Mouse (Mus musculus) heart, embryonic 10.5 days (tissue): ENCODE measurements around the gene Pde9a. TPM values are rescaled to one million over a fixed set of nuclear protein-coding genes. Genes with fewer than 3 reads are reported as not detected.

Source experiments
- DNase-seq: peaks from one replicate; pipeline ENCODE4 v3.0.0-alpha.2; 2017; ENCODE audit warnings: low spot score
- H3K27ac ChIP-seq: fragments of 300-500 bp; sonication (generic); 2 replicates; pipeline ENCODE4 v1.5.1; 2016; ENCODE audit warnings: mild to moderate bottlenecking
- H3K27me3 ChIP-seq: fragments of 300-500 bp; sonication (generic); 2 replicates; pipeline ENCODE4 v1.6.1; 2016; ENCODE audit warnings: mild to moderate bottlenecking; ENCODE audit not compliant: poor library complexity, insufficient read depth, severe bottlenecking
- H3K36me3 ChIP-seq: fragments of 300-500 bp; sonication (generic); 2 replicates; pipeline ENCODE4 v1.6.1; 2016; ENCODE audit warnings: mild to moderate bottlenecking, moderate library complexity
- H3K4me1 ChIP-seq: fragments of 300-500 bp; sonication (generic); 2 replicates; pipeline ENCODE4 v1.6.1; 2016; ENCODE audit warnings: mild to moderate bottlenecking
- H3K4me3 ChIP-seq: fragments of 300-500 bp; sonication (generic); 2 replicates; pipeline ENCODE4 v1.5.1; 2016; ENCODE audit warnings: mild to moderate bottlenecking, moderate library complexity
- H3K9me3 ChIP-seq: fragments of 300-500 bp; sonication (generic); 2 replicates; pipeline ENCODE4 v1.6.1; 2016; ENCODE audit warnings: mild to moderate bottlenecking, moderate library complexity
- WGBS: fragments of 180-500 bp; shearing (Covaris S2); methylation state at CpG from one replicate; pipeline ENCODE4 v1.1.7; 2016; 5-methylcytosine and 5-hydroxymethylcytosine counted together
- polyA plus RNA-seq: library from polyadenylated mRNA; unstranded; fragments of >200 nt; fragmentation: Nextera tagmentation; extraction: Ambion mirVana; gene quantifications from 2 replicates; pipeline ENCODE4 v1.2.1, GENCODE M21; 2016

Pde9a gene
- polyA plus RNA-seq, 1 experiment from 2014 or later, result 14.4 TPM

DNA sequence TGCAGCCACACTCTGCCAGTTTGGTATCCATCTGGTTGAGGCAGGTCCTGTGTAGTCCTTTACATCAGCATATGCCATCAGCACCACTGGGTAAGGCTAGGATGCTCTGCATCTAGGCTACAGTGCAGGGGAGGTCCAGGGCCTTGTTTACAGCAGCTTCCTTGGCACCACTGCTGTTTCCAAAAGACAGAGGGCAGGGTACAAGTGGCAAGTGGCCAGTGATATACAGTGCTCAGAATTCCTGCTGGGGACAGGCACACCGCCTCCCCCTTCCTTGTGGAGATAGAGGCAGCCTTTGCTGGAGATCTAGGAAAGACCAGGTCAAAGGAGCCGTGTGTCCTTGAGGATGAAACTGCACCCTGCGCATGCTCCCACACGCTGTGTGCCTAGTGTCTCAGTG is 38.3 kb downstream of the Pde9a start:
- H3K27me3 ChIP-seq, result 0 out of 2 replicates have a peak, but pooled peaks cover 6% of the 10 kb centered on the region
- peaks cover 47% of the 10 kb centered on the region for H3K4me1 ChIP-seq
- no peak overlapping the region for H3K4me3 ChIP-seq
- H3K9me3 ChIP-seq, result no peaks in the 10 kb centered on the region; the same call in 1 of the 2 replicates
- H3K27ac ChIP-seq, result peak overlapping the region; percentile 60; the same call in 1 of the 2 replicates
- no peak for DNase-seq
- WGBS, result 64% methylated on average over 4 of the region's 4 CpGs
- peaks cover under 1% of the 10 kb centered on the region; the same call in 1 of the 2 replicates for H3K36me3 ChIP-seq

DNA sequence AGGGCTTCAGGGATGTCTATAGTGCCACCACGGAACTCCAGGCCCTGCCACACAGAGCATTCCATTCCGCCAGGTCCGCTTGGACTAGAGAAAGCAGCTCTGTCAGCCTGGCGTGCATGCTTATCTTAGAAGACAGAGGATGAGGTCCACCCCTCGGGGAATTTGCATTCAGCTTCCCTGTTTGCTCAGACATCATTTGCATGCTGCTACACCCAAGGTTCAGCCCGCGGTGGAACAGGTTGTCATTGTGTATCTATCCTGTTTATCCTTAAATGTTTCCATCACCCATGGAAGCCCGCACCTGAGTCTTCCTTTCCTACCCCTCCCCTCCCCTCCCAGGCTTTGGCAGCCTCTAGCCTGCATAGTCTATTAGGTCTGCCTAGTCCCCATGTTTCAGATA is 38.8 kb downstream of the Pde9a start:
- Histone ChIP-seq H3K27me3 (0 out of 2 replicates have a peak, but pooled peaks cover 6% of the 10 kb centered on the region), H3K4me1 (peaks cover 43% of the 10 kb centered on the region), H3K36me3 (peaks cover 4% of the 10 kb centered on the region; the same call in 1 of the 2 replicates), H3K27ac (peak overlapping the region; percentile 60; the same call in 1 of the 2 replicates), H3K4me3 (no peak overlapping the region), H3K9me3 (no peaks in the 10 kb centered on the region; the same call in 1 of the 2 replicates)
- 35% methylated on average over 8 of the region's 8 CpGs for WGBS
- no peak for DNase-seq

DNA sequence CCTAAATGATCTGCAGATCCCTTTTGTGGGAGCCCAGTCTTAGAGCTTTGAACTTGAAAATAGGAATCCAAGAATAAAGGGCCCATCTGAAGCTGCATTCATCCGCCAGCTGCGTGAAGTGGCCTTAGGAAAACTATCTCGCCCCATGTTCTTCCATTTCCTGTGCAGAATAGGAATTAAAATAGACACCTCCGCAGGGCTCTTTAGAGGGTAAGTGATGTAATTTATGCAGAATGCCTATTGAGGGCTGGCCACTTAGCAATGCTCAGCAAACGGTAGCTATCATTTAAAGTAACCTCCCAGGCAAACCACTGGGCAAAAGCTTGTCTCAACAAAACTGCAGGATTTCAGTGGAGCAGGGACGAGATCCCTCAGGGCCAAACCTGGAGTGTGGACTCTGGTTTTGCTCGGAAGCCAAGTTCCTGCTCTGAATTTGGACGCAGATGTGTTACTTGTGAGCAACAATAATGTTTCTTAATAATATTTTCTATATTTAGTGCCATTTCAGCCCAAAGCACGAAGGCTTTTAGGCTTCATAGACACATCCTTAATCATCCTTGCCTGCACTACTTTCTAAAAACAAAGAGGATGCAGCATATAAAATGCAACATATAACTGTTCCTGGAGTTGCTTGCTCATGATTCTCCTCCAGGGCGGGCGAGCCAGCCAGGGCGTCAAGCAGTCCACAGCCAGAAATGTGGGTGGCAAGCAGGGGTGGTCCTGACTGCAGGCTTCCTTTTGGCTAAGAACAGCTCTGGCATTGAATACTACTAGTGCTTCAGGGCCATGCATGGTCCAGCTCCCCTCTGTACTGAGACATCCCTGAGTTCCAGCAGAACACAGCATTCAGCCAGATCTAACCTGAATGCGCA is 40.1 kb downstream of the Pde9a start:
- 73% methylated on average over 13 of the region's 13 CpGs for WGBS
- Histone ChIP-seq H3K27ac (no peak overlapping the region), H3K4me1 (peaks cover 30% of the 10 kb centered on the region), H3K4me3 (no peak overlapping the region), H3K27me3 (0 out of 2 replicates have a peak, but pooled peaks cover 6% of the 10 kb centered on the region), H3K9me3 (no peaks in the 10 kb centered on the region; the same call in 1 of the 2 replicates), H3K36me3 (peaks cover 10% of the 10 kb centered on the region; the same call in 1 of the 2 replicates)
- DNase-seq, result no peak

DNA sequence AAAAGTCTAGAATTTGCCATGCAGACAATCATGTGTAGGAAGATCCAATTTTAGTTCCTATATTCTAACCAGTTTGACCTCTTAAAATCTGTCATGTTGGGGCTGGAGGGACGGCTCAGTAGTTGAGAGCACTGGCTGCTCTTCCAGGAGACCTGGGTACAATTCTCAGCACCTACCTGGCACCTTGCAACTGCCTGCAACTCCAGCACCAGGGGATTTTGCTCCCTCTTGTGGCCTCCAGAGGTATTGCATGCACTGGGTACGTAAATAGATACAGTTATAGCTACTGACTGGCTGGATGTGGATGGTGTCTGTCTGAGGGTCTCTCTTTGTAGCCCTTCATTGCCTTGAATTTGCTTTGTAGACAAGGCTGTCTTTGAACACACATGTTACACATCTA is 43.4 kb downstream of the Pde9a start:
- peaks cover 34% of the 10 kb centered on the region for H3K4me1 ChIP-seq
- 86% methylated on average over 2 of the region's 2 CpGs for WGBS
- no peaks in the 10 kb centered on the region; the same call in 1 of the 2 replicates for H3K9me3 ChIP-seq

DNA sequence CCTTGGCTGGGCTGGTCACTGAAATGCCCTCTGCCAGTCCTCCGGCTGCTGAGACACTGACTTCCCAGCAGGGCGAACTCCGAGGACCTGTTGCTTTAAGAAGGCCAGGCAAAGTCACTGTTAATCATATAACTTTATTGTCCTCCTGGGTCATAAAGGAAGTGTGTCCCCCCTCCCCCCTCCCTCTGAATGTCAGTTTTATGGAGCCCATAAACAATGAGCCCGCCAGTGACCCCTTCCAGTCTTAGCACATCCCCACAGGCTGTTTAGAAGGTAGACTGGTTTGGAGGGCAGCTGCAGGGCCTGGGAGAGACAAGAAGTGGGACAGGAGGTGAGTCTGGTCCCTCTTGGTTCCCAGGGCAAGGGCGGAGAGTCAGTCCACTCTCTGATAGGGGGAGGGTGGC is 46.9 kb downstream of the Pde9a start:
- H3K27me3 ChIP-seq, result peaks cover 17% of the 10 kb centered on the region
- H3K4me3 ChIP-seq, result no peak overlapping the region
- DNase-seq, result no peak
- H3K4me1 ChIP-seq, result peaks cover 29% of the 10 kb centered on the region
- no peak overlapping the region for H3K27ac ChIP-seq
- H3K36me3 ChIP-seq, result peaks cover 10% of the 10 kb centered on the region; the same call in 1 of the 2 replicates
- no peaks in the 10 kb centered on the region; the same call in 1 of the 2 replicates for H3K9me3 ChIP-seq
- 67% methylated on average over 5 of the region's 5 CpGs for WGBS

More for the DNA sequence above, 43.4 kb downstream of the Pde9a start:
- peaks cover 17% of the 10 kb centered on the region for H3K27me3 ChIP-seq
- no peak overlapping the region for H3K27ac ChIP-seq
- H3K4me3 ChIP-seq, result no peak overlapping the region
- H3K36me3 ChIP-seq, result peaks cover 10% of the 10 kb centered on the region; the same call in 1 of the 2 replicates
- no peak for DNase-seq

DNA sequence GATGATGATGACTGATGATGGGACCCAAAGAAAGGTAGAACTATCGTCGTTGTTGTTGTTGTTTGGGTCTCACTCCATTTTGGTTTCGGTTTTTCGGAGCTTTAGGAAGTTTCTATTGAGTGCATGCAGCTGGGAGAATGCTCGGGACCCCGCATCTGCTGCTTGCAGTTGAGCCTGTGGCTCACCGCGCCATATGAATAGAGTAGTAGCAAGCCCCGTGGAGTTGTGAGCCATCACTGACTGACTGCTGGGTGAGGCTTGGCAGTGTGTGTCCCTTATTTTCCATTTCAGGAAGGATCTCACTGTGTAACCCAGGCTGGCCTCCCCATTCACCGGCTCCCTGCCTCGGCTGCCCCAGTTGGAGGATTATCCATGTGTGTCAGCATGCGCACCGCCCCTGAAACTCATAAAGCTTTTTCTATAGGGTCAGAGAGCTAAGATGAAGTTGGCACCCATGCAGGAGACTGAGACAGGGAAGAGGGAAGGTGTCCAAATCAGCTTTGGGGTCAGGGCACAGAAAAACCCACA is 47.5 kb downstream of the Pde9a start:
- DNase-seq, result no peak
- no peak overlapping the region for H3K27ac ChIP-seq
- 60% methylated on average over 13 of the region's 13 CpGs for WGBS

DNA sequence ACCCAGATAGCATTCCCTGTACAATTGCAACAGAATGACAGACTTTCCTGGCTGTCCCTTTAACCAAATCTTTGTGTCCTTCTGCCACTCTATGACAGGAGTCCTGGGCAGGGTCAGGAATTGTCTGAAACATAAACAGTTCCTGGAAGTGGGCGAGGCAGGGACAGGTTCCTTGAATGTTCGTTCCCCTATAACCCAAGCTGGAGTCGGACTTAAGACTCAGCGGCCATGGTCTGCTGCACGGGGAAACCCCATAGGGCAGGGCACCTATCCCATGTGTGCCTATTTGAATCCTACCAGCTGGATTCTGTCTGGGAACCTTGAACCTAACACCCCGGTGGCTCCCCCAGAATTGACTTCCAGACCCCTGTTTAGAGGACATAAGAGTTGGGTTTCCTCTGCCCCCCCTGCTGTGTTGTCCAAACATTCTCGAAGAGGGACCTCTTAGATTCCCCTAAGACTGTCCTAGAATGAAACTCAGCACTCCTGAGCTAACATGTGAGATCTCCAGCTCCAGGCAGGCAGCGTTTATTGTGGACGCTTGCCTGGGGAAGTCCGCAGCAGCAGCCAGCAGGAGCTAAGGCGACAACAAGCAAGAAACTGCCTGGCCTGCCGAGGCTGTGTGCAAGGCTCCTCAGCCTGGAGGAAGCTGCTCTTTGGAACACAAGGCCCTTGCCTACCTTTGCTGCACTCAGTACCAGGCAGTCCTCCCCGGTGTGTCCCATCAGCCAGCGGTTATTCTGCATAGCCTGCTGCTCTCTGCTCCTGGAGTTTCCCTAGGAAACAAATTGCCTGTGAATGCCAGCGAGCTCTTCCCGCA is 48.2 kb downstream of the Pde9a start:
- peaks cover 27% of the 10 kb centered on the region for H3K4me1 ChIP-seq
- peaks cover 10% of the 10 kb centered on the region; the same call in 1 of the 2 replicates for H3K36me3 ChIP-seq
- peaks cover 17% of the 10 kb centered on the region for H3K27me3 ChIP-seq
- peak overlapping the region; percentile 37; the same call in 1 of the 2 replicates for H3K27ac ChIP-seq
- DNase-seq, result no peak
- H3K9me3 ChIP-seq, result no peaks in the 10 kb centered on the region; the same call in 1 of the 2 replicates
- peak overlapping the region; percentile 38 for H3K4me3 ChIP-seq
- WGBS, result 15% methylated on average over 16 of the region's 16 CpGs

More for the DNA sequence above, 47.5 kb downstream of the Pde9a start:
- Histone ChIP-seq H3K36me3 (peaks cover 10% of the 10 kb centered on the region; the same call in 1 of the 2 replicates), H3K27me3 (peaks cover 17% of the 10 kb centered on the region), H3K4me1 (peaks cover 27% of the 10 kb centered on the region), H3K4me3 (no peak overlapping the region), H3K9me3 (no peaks in the 10 kb centered on the region; the same call in 1 of the 2 replicates)

DNA sequence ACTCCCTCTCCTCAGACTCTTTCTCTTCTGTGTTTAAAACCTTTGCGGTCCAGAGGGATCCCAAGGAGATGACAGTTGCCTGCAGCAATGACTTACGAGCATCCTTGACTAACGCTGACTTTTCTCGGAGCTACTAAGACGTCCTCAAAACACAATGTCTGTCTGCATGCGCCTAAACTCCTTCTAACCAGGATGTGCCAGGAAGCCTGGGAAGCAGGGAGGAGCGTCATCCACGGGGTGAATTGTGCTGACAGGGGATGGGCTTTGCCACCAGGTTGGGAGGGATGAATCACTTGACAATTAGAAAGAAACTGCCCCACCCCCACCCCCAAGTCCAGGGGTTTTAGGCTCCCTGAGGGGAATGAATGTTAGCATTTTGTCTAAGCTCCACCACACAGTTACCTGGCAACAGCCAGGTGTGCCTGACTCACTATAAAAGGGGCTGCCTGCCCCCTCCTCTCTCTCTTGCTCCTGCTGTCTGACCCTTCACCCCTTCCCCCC is 48.9 kb downstream of the Pde9a start:
- peak overlapping the region; percentile 38 for H3K4me3 ChIP-seq
- peaks cover 27% of the 10 kb centered on the region for H3K4me1 ChIP-seq
- peaks cover 5% of the 10 kb centered on the region; the same call in 1 of the 2 replicates for H3K36me3 ChIP-seq

DNA sequence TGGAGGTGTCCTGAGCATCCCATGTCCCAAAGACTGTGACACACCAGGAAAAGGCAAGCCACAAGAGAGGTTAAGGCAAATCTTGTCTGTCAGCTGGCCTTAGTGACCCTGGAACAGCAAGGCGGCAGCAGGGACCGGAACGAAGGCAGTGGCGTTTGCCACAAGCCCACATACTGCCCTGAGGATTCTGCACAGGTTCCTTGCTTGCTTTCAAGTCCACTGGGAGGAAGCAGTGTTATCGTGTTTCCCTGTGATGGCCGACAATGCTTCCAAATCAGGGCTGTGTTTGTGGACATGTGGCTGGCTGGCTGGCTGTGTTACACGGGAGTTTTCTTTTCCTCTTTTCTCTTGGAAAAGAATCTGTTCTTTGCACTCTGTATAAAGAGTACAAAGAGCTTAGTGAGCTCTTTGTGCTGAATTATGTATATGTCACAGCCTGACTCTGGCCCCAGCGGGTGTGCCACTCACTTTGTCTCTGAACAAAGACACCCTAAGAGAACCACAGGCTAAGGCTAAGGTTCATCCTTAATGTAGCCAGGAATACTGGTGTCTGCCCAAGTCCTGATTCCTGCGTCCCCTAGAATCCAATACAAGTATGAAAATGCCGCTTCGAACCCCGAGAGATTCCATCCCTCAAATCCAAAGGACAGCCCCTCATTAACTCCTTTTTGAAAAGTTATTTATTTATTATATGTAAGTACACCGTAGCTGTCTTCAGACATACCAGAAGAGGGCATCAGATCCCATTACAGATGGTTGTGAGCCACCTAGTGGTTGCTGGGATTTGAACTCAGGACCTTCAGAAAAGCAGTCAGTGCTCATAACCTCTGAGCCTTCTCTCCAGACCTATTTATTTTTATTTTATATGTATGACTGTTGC is 50.2 kb downstream of the Pde9a start:
- no peak overlapping the region for H3K27ac ChIP-seq
- WGBS, result 65% methylated on average over 13 of the region's 13 CpGs
- H3K9me3 ChIP-seq, result no peaks in the 10 kb centered on the region
- no peak for DNase-seq
- H3K4me3 ChIP-seq, result no peak overlapping the region
- H3K27me3 ChIP-seq, result peaks cover 17% of the 10 kb centered on the region
- H3K36me3 ChIP-seq, result no peaks in the 10 kb centered on the region
- peaks cover 27% of the 10 kb centered on the region for H3K4me1 ChIP-seq

More for the DNA sequence above, 48.9 kb downstream of the Pde9a start:
- no peak for DNase-seq
- 7% methylated on average over 8 of the region's 8 CpGs for WGBS
- Histone ChIP-seq H3K27ac (peak overlapping the region; percentile 37; the same call in 1 of the 2 replicates), H3K9me3 (no peaks in the 10 kb centered on the region), H3K27me3 (peaks cover 17% of the 10 kb centered on the region)

DNA sequence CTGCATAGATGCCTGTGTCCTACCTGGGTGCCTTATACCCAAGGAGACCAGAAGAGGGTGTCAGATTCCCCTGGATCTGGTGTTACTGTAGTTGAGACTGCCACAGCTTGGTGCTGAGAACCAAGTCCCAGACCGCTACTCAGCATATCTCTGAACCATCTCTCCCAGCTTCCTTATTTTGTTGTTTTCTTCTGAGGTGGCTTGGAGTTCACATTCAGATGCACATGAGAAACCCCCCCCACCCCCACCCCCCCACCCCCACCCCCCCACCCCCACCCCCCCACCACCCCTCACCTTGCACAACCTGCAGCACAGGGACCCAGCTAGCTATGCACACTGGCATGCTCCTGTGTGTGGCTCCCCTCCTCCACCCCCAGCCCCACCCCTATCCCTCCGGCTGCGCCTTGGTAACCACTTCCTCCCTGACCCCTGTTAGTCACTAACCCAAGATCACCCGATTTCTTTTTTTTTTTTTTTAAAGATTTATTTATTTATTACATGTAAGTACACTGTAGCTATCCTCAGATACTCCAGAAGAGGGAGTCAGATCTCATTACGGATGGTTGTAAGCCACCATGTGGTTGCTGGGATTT is 50.9 kb downstream of the Pde9a start:
- H3K4me1 ChIP-seq, result peaks cover 27% of the 10 kb centered on the region
- peaks cover 17% of the 10 kb centered on the region for H3K27me3 ChIP-seq
- no peak overlapping the region for H3K4me3 ChIP-seq
- WGBS, result 88% methylated on average over 5 of the region's 5 CpGs
- no peak for DNase-seq
- no peaks in the 10 kb centered on the region for H3K36me3 ChIP-seq
- no peak overlapping the region for H3K27ac ChIP-seq
- H3K9me3 ChIP-seq, result no peaks in the 10 kb centered on the region

DNA sequence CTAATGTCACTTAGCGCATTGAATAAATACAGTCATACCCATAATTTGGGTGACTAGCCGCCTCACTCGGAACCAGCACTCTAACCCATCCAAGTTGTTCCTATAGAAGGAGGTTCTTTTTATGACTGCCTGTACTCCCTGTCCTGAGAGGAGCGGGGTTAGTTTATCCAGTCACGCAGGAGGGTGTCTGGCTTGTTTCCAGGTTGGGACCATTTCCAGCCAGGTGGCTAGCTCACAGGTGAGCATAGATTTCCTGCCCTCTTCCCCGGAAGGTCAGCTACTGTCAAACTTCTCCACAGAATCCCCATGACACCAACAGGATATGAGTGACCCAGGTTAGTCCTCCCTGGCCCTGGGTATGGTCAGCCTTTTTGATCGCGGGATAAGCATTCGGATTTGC is 51.5 kb downstream of the Pde9a start:
- H3K36me3 ChIP-seq, result no peaks in the 10 kb centered on the region
- peaks cover 27% of the 10 kb centered on the region for H3K4me1 ChIP-seq
- H3K9me3 ChIP-seq, result no peaks in the 10 kb centered on the region
- H3K4me3 ChIP-seq, result no peak overlapping the region
- 90% methylated on average over 9 of the region's 9 CpGs for WGBS
- no peak overlapping the region for H3K27ac ChIP-seq
- H3K27me3 ChIP-seq, result peaks cover 15% of the 10 kb centered on the region
- no peak for DNase-seq
